Mouse (Mus musculus): ENCODE data around the gene Pla2r1. TPM values are rescaled to one million over a fixed set of nuclear protein-coding genes. Genes with fewer than 3 reads are reported as not detected.

Gene Pla2r1
- total RNA-seq (2014; fragmentation: Nextera tagmentation) (not detected in 2 replicates), total RNA-seq (2017) (1.4 TPM in 1 of 2 replicates, not detected in the other)

DNA sequence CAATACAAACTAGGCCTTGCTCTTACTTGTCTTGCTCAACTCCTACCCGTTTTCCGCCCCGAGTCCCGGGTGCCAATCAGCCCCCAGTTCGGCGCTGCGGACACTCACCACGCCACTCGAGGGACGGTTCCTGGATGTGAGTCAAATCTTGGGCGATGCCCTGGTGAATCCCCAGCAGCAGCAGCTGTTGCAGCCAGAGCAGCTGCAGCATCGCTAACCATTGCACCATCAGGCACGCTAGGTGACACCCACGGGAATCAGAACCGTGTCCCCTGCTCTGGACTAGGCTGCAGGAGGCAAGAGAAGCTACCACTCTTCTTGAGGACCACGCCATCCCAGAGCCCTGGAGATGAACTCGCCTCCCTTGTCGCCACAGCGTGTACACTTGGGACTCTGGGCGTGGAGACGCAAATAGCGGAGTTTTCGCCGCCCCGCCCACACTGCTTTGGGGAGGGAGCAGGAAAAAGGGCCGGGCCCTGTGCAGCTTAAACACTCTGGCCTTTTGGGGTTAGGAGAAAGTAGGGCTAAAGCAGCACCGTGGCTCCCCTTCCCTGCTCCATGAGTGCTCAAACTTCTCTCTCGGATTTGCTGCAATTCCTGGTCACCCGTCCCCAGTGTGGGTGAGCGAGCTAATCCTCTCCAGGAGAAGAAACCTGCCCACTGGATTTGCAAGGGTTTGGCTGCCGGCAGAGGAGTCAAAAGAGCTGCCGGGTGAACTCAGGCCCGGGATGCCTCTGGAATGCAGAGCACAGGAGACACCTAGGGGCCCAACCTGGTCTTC lies at the start of gene Pla2r1:
Gene Pla2r1, minus strand, starts transcription at position 407 of the 781 bp plus-strand sequence.
- ATAC-seq (replicated peaks; ENCODE audit: low FRiP score, low TSS enrichment, poor library complexity, severe bottlenecking), result peak; percentile 93

DNA sequence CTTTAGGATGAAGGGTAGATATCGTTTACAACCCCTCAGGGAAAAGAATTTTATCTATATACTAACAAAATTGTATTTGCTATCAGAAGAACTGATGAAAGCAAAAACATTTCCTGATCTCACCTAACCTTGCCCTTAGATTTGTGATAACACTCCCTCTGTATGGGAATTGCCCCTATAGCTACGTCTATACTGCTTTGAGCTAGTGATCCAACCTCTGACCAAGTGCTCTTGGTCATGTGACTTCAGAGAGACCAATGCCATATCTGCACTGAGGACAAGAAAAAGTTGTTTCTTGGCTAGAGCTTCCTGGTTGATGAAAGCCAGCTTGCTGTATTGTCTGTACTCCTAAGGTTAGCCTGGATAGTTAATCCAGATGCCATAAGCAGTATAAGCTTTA lies 48.2 kb upstream of the Pla2r1 start:
- no peak for ATAC-seq (replicated peaks; ENCODE audit: low FRiP score, low TSS enrichment, poor library complexity, severe bottlenecking)

DNA sequence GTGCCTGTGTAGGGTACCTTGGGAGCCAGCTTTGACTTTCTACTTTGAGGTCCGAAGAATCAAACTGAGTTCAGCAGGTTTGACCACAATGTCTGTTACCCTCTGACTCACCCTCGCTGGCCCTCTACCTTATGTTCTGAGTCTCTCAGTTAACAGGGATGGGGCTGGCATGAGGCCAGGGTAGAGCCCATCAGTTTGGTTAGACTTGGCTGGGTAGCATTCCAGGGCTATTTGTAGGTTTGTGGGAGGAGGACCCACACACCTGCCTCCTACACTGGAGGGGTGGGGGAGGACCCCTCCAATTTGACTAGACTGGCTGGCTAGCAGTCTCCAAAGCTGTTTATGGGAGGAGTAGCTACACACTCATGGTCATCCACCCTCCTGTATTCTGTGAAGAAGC lies 47.8 kb upstream of the Pla2r1 start:
- no peak for ATAC-seq (replicated peaks; ENCODE audit: low FRiP score, low TSS enrichment, poor library complexity, severe bottlenecking)

DNA sequence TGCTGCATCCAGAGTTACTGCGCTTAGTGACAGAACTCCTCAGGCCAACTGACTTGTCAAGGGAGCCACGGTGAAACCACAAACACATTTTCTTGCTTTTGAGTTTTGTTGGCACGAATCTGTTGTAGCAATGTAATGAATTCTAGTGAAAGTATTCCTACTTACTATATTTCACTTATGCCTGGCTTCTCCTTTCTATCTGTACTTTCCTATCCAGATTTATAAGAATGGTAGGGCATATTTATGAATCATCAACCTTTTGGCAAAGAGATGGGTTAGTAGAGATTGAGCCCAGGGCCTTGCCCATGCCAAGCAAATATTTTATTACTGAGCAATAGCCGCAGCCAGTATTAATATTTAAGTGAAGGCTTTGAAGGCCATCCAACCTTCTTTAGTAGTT lies 30.3 kb upstream of the Pla2r1 start:
- ATAC-seq (replicated peaks; ENCODE audit: low FRiP score, low TSS enrichment, poor library complexity, severe bottlenecking), result no peak

DNA sequence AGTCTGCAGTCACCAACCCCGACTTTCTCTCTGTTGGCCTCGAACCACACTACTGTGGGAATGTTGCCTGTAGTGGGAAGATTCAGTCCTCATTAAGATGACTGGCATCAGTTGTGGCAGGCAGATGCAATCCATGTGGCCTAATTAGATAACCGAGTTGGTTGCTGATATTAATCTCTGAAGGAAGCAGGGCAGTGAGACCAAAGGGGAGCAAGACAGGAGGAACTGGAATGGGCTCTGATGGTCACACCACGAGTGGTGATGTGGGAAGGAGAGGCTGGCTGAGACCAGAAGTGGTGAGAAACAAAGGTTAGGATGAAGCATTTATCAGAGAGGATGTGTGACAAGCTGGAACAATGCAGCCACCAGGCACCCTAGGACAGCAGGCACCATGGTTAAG lies 1.5 kb upstream of the Pla2r1 start:
- no peak for ATAC-seq (replicated peaks; ENCODE audit: low FRiP score, low TSS enrichment, poor library complexity, severe bottlenecking)

DNA sequence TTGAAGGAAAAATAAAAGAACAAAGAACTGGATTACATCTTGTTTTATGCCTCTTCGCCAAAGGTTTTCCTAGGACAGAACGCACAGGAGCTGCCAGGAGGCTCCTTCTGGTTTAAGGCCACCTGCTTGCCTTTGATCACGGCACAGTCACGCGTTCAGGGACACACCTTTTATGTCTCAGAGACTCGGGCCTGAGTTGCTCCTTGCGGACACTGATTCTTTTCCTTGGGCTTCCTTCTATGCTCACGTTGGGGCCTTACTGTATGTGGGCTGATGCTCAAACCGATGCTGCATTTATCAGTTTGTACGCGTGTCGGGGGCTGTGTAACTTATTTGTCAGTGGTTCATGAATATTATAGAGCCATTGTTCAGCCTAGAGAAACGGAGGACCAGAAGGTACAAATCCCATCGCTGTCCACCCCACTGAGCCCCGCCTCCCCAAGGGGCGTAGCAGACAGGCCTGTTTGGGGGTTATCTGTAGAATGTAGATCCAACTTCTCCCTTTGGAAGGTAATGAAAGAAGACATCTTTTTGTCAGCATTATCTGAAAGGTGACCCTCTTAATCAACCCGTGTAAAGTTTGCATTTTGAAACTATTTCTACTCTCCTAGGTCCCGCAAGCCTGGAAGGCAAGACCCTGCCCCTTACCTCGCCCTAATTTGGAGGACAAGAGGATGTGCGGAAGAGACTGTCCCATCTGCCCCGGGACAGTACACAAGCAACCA lies 769 bp downstream of the Pla2r1 start:
- ATAC-seq (replicated peaks; ENCODE audit: low FRiP score, low TSS enrichment, poor library complexity, severe bottlenecking), result no peak

DNA sequence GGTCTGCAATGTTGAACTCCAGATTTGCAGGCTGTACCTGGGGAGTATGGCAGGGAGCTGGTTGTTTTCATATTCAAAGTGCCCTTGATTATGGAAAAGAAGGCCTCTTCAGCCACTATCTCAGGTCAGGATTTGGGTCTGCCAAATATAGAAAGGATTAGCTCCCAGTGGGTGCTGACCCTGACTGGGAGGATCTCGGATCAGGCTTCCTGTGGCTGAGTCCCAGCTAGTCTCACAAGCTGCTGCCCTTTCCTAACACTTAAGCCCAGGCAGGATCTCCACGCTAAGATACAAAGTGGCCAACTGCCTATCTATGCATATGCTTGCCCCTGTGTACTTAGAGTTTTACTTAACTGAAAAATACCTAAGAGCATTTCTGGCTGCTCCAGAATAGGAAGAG lies 1.4 kb downstream of the Pla2r1 start:
- ATAC-seq (replicated peaks; ENCODE audit: low FRiP score, low TSS enrichment, poor library complexity, severe bottlenecking), result no peak

DNA sequence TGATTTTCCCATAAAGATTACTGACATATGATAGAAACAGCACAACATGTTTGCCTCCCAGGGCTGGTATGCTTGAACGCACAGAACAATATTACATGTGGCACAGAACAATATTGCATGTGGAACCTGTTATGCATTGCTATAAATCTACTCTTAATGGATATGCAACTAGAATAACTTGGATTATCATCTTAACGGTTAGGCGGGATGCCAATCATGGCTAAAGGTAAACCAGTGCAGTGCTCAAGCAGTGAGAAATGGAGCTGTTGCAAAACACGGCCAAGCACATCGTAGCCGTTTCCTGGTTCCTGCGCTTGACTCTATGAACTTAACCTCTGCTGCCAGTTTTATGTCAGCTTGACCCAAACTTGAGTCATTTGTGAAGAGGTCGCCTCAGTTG lies 2.6 kb downstream of the Pla2r1 start:
- ATAC-seq (replicated peaks; ENCODE audit: low FRiP score, low TSS enrichment, poor library complexity, severe bottlenecking), result no peak

DNA sequence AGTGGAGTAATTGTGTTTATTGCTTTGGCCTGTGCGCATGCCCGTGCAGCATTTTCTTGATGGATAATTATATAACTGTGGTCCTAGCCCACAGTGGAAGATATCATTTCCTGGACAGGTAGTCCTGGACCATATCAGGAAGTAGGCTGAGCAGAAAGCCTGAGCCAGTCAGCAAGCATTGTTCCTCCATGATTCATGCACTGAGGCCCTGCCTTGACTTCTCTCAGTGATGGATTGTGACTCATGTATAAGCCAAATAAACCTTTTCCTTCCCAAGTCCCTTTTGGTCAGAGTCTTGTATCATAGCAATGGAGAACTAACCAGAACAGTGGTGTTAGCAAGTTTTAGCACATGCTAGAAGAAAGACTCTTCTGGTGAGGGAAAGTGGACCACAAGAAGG lies 3.3 kb downstream of the Pla2r1 start:
- ATAC-seq (replicated peaks; ENCODE audit: low FRiP score, low TSS enrichment, poor library complexity, severe bottlenecking), result no peak

DNA sequence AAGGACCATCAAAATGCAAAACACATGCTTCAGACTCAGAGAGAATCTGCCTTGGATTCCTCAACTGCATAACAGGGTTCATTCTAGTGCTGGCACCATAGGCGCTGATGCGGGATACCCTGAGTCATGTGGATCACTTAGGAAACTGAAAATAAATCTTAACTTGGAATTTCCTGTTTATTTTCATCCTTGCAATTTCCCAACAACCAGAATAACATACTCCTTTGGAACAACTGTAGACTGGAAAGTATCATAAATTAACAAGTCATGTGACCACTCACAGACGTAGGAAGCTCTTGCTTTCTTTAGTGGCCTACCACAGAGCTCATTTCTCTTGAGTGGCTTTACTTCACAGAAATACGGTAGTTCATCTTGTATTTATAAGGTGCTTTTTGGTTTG lies 7.0 kb downstream of the Pla2r1 start:
- no peak for ATAC-seq (replicated peaks; ENCODE audit: low FRiP score, low TSS enrichment, poor library complexity, severe bottlenecking)

DNA sequence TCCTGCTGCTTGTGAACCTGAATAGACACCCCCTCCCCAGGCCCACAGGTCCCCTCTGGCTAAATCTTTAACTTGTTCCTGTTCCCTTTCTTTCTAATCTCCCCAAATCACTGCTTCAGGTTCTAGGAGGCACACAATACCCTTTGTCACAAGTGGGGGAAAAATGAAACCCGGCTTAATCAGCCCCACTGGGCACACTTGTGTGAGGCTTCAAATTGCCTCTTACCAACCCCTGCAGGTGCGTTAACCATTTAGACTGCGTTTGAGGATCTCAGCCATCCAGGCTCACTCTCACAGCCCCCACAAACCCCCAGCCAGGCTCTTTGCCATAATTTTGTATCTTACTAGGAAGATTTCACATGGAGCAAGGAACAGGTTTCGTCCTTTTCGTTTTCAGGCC lies 9.1 kb downstream of the Pla2r1 start:
- ATAC-seq (replicated peaks; ENCODE audit: low FRiP score, low TSS enrichment, poor library complexity, severe bottlenecking), result no peak

DNA sequence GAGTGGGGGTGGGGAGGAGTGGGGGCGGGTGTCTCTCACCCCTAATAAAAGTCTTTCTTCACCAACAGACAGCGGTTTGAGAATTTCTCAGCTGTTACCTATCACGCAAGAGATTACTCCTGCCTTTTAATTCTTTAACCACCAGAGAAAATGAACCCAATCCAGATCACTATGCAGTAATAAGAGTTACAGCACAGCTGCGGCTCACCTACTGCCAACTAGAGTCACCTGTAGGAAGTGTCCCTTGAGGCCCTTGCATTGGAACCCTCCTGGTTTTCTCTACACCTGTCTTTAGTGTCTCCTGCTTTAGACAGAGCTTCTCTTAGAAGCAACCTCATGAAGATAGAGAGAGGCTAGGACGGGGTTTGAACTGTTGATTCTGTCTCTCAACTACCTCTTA lies 11.4 kb downstream of the Pla2r1 start:
- ATAC-seq (replicated peaks; ENCODE audit: low FRiP score, low TSS enrichment, poor library complexity, severe bottlenecking), result no peak

DNA sequence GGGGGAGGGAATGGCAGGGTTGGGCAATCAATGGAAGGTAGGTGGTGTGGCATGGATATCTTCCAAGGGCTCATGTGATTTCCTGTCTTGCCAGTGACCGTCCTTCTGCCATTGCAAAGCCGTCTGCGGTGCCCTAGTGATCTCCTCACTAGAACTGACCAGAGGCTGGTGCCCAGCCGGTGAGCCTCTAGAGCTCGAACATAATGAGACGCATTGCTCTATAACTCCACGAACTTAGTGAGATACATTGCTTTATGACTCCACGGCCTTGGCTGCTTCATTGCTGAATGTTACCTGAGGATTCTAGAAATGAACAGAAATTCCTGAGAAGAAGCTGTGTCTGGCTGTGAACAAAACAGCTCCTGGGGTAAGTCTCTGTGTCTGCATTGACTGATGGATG lies 12.8 kb downstream of the Pla2r1 start:
- no peak for ATAC-seq (replicated peaks; ENCODE audit: low FRiP score, low TSS enrichment, poor library complexity, severe bottlenecking)

DNA sequence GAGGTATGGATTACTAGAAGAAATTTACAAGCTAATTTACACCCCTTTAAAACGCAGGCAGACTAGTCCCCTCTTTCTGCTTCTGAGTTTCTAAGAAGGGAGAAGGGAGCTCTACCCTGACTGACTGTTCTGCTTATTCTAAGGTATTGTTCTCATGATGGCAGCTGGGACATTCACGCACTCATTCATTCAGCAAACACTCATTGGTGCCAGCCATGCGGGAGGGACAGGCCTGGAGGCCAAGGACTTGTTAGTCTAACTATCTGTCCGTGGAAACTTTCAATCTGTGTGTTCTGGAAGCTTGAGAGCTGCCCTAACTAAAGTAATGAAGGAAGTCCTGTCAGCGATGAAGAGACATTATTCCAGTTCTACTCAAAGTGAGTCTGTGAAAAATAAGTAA lies 14.4 kb downstream of the Pla2r1 start:
- no peak for ATAC-seq (replicated peaks; ENCODE audit: low FRiP score, low TSS enrichment, poor library complexity, severe bottlenecking)

DNA sequence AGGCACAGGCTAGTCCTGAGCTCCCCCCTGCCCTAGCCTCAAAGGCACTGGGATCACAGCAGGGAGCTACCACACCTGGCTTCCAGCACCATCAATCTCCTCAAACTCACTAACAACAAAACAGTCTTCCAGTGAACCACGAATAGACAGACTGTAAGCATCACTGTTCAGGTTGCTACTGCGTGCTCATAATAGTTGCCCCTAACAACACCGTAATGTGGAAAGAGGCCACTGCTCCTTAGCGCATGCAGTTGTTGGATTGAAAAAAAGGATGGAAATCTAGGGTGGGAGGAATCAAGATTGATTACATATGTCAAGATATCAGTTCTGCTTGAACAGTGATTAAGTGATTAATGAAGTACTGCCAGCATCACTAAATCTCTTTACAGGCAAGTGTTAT lies 14.8 kb downstream of the Pla2r1 start:
- ATAC-seq (replicated peaks; ENCODE audit: low FRiP score, low TSS enrichment, poor library complexity, severe bottlenecking), result no peak

DNA sequence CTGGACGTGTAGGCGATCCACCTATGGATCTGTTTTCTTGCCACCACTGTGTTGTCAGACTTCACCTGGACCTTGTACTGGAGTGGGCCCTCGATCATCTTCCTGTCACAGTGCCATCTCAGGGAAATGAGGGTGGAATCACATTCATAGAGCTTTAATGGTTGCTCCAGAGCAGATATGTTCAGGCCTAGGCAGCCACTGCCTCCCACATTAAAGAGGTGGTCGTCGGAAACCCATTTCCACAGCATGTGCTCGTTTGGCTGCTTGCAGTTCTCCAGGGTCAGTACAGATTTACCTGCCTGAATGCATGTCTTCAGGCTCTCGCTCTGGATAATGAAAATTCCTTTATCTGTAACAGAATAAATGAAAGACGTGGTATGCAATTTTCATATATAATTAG lies 18.4 kb downstream of the Pla2r1 start:
- no peak for ATAC-seq (replicated peaks; ENCODE audit: low FRiP score, low TSS enrichment, poor library complexity, severe bottlenecking)

DNA sequence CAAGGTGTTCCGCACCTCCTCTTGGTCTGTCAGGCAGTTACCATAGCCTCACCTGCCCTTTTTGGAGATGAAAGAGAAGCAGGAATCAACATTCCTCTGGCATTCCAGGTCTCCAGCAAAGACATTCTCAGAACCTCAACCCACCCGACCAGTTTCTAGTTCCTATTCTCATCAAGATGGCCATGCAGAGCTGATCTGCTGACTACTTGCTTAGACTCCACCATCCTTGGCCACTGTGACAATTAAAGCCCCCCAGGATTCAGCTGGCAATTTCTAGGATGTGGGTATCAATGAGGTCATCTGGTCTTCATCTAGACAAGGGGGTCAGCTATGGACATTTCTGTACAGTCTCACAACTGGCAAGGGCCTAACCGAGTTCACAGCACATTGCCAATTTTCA lies 20.1 kb downstream of the Pla2r1 start:
- no peak for ATAC-seq (replicated peaks; ENCODE audit: low FRiP score, low TSS enrichment, poor library complexity, severe bottlenecking)

DNA sequence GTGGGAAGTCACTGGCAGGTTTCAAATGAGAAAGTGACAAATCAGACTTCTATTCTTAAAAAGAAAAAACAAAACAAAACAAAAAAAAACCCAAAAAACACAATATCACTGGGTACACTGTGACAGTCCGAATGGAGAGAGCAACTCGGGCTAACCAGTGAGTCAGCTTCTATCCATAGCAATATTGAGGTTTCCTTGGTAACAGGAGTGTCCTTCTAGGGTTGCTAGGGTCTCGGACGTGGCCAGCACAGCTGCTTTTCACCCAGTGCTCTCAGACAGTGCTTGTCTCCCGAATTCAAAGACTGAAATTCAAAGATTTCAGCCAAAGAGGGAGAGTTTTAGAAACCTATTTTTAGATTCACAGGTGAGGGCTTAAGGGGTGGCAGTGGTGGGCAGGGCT lies 20.6 kb downstream of the Pla2r1 start:
- ATAC-seq (replicated peaks; ENCODE audit: low FRiP score, low TSS enrichment, poor library complexity, severe bottlenecking), result no peak

DNA sequence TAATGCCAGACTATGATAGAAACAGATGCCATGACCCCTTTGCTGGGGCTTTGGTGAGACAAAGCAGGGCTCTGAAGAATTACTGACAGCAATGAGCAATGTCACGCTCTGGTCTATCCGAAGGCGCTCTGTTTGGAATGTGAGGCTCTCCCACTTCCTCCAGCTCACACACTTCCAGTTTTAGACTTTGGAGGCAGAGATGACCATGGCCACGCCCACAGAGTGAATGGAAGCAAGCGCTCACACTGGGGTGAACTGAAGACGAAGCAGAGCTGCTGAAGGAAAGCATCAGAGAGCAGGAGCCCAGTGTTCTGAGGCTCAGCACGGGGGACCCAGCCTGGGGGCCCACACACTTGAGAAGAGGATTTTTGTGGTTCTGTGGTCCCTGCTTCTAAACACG lies 37.3 kb downstream of the Pla2r1 start:
- no peak for ATAC-seq (replicated peaks; ENCODE audit: low FRiP score, low TSS enrichment, poor library complexity, severe bottlenecking)

DNA sequence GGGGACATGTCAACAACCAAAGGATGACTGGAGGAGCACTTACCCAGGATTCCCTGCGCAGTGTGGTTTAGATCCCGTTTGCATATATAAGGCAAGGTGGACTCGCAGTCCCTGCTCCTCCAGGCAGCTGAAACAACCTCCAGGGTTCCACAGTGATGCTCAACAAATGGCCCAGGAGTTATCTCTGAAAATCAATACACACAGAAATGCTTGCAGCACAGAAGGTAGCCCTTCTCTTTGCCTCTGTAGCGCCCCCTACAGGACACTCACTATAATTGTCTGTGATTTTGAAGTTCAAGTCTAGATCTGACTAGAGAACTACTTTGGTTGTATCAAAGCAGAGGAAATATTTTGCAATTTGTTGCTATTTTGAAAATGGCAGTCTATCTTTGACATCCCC lies 38.2 kb downstream of the Pla2r1 start:
- no peak for ATAC-seq (replicated peaks; ENCODE audit: low FRiP score, low TSS enrichment, poor library complexity, severe bottlenecking)

DNA sequence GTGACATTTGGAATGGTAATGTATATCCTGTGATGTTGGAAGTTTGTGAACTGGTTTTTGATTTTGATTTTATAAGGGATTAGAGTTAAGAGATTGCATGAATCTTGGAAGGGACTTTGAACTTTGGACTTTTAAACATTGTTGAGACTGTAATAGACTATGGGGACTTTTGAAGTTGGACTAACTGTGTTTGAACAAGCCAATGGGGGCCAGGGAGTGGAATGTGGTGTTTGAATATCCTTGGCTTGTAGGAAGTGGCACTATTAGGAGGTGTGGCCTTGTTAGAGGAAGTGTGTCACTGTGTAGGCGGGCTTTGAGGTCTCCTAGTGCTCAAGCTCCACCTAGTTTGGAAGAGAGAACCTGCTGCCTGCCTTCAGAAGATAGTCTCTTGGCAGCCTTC lies 42.4 kb downstream of the Pla2r1 start:
- no peak for ATAC-seq (replicated peaks; ENCODE audit: low FRiP score, low TSS enrichment, poor library complexity, severe bottlenecking)

Data from megakaryocyte-erythroid progenitor cell, adult 5-6 weeks (primary cell).